Comparison of ENCODE assay signal across 23 mouse cellular contexts in genomic region chr19:37281710-37282109, GRCm38 (mm10).
"Had no signal": no experiment of that assay in that cellular context is flagged by ENCODE, and none has a peak within 500 bp of the region (broad histone marks: within the 10 kb centered on the region; RNA-seq: fewer than 3 reads in every experiment).

No protein-coding gene starts in this region.

- H3K27ac ChIP-seq: gastrocnemius, adult 2 months; heart, adult 2 months; hindbrain, embryonic 10.5 days; hindbrain, embryonic 12.5 days; hindbrain, embryonic 14.5 days; intestine, embryonic 15.5 days; limb, embryonic 10.5 days; limb, embryonic 12.5 days; liver, embryonic 13.5 days; liver, embryonic 15.5 days had no signal

- DNase-seq: gastrocnemius, adult 2 months; gastrocnemius, postnatal 10 days; gastrocnemius, postnatal 25 days; heart, adult 2 months; heart, postnatal 10 days; heart, postnatal 4 days; kidney, adult 18-20 months; kidney, adult 8-10 months; kidney, postnatal 10 days; kidney, postnatal 25 days; kidney, postnatal 4 days; liver; liver, embryonic 13.5 days had no signal

- ATAC-seq: hindbrain, embryonic 16.5 days; inflammation-experienced regulatory T-cells, adult 6 months; intestine, embryonic 15.5 days; intestine, postnatal 0 days had no signal

- H3K4me3 ChIP-seq: gastrocnemius, adult 2 months; heart, adult 2 months; hindbrain, embryonic 10.5 days; hindbrain, embryonic 12.5 days; intestine, embryonic 15.5 days; limb, embryonic 10.5 days; limb, embryonic 12.5 days; liver, embryonic 13.5 days; liver, embryonic 15.5 days had no signal
